Mouse (Mus musculus): ENCODE results near the gene Rundc3a.
A peak's percentile ranks its signal among the peaks of the same experiment; 100 is the strongest.

Gene Rundc3a

GRCm38 (mm10) chr11:102435754-102436470 is 42.7 kb downstream of the Rundc3a start:
- peak; percentile 47 to 73 for DNase-seq

DNA sequence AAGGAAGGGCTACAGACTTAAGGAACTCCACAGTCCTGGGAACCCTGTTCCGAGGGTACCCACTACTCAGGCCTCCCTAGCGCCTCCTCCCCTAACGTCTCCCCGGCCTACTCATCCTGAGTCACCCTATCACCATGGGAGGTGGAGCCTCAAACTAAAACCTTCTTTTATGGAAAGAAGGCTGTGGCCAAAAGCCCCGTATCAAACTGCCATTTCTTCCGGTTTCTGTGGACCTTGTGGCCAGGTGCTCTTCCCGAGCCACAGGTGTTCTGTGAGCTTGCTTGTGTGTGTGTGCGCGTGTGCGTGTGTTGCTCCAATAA is 43.2 kb downstream of the Rundc3a start:
- no peak for DNase-seq

- peak; percentile 67 to 76 for DNase-seq
Observed at GRCm38 (mm10) chr11:102437120-102438061, 44.2 kb downstream of the Rundc3a start.

DNA sequence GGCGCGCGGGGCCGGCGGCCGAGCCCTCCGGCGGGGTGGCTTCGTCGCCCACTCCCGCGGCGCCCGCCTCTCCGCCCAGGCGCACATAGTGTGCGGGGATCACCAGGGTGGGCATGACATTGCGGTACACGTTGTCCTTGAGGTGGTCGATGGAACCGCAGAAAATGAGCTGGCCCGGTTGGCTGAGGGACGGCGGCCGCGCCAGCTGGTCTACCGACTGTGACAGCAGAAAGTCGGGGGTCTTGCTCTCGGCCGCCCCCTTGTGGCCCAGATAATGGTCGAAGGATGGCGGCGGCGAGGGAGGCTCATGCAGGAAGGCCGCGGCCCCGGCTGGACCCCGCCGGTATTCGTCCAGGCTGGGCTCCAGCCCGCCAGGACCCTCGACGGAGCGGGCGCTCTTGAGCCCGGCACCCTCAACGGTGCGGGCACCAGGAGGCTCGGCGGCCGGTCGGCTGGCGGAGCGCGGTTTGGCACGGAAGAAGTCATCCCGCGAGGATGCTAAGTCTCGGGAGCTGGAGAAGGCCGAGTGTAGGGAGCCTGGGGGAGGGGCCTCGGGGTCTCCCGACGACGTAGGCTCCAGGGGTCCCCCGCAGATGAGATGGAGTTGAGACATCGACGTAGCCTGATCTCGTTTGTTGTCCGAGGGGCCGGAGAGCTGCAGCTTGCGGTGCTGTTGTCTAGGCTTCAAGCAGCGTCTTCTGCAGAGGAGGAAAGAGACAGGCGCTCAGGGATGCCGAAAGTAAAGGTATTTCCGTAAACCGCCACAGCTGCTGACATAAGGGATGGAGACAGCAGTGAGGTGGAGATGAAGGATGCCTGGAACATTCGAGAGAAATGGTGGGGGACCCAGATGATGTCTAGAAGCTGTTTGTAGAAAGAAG is 45.2 kb downstream of the Rundc3a start:
- peak; percentile 89 to 92 for DNase-seq

- peak; percentile 77 to 81 for DNase-seq
Observed at GRCm38 (mm10) chr11:102439093-102440082, 46.2 kb downstream of the Rundc3a start.

DNA sequence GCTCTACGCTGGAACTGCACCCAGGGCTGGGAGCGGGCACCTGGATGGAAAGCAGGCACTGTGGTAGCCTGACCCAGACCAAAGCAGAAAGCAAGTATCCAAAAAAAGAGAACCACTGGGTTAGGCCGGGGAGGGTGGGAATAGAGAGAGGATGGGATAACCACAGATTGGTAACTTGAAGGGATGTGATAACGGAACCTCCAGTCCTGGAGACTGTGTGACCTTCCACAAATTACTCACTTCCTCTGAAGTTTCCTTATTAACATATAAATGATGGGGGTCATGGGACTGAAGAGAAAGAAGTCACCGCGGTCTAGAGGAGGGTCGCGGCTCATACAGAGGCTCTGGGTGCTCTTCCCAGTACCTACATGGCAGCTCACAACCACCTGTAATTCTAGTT is 47.1 kb downstream of the Rundc3a start:
- no peak for DNase-seq

- no peak for DNase-seq
Observed at GRCm38 (mm10) chr11:102441434-102441833, 48.2 kb downstream of the Rundc3a start.

DNA sequence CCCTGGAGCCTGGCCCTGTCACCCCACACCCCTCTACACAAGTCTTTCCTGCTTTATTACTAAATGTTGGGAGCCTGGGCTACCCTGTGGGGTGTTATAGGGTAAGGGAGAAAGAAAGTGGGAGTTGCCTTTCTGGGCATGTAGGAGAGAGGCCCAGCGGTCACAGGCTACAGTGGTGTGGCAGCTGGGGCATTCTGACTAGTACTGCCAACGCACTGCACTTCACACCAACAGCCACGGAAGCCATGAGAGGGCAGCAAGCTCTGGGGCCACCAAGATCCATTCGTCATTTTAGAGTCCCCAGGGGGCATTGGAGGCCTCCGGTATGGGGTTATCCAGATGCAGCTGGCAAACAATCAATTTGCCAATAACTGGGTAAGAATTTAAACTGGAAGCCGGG is 48.9 kb downstream of the Rundc3a start:
- no peak for DNase-seq

DNA sequence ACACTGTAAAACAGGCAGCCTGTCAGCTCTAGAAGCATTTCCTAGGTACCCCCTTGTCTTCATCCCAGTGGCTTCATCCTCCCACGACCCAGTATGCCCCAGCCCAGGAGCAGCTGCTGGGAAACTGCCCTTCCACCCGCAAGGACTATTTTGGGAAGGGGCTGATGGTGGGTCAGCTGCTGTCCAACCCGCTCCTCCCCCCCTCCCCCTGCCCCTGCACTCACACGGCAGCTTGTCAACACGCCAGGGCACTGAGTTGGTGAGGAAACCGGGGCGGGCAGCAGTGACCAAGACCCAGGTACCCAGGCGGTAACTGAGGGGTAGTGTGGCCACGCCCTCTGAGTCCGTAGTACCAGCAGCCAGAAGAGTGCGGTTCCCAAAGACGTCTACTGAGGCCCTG is 50.5 kb downstream of the Rundc3a start:
- DNase-seq, result peak in 1 of 2 experiments; percentile 47

GRCm38 (mm10) chr11:102444321-102444720 is 51.1 kb downstream of the Rundc3a start:
- DNase-seq, result no peak

DNA sequence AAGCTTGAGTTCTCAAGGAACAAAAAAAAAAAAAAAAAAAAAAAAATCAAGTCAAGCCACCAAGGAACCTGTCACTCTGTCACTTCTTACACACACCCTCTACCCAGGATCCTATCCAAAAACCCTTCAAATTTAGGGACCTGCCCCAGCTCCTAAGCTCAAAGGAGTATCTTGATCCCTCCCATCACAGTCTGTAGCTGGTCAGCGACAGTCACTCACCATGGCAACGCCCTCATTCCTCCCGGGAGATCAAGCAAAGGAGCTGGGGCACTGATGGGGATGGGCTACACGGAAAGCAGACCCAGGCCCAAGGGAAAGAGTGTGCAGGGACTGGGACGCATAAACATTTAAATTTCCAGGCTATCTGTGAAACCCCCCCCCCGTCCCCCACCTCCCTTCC is 51.6 kb downstream of the Rundc3a start:
- DNase-seq, result no peak

DNA sequence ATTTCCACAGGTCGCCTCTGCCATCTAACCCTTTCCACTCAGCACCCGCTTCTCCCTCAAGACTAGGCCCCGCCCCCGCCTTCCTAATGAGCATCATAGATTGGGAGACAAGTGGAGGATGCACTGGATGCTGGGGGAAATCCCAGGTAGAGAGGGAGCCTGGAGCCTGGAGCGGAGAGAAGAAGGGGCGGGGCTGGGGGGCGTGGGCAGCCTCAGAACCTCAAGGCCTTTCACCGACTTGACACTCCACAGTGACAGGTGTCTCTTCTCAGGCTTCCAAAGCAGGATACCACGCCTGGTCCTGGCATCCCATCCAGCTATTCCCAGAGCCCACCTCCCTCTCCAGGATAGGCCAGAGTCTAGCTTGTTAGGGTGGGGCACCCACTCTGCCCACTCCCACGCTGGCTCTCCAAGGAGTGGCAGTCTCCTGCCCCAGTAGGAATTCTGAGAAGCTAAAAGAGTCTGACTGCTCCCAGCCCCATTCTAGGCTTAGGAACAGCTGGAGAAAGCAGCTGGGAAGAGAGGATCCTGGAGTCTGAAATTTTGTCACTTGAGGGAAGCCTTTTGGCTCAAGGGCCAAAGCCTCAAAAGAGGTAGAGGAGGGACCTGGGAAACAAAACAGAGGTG is 52.2 kb downstream of the Rundc3a start:
- peak in 1 of 2 experiments; percentile 65 for DNase-seq

DNA sequence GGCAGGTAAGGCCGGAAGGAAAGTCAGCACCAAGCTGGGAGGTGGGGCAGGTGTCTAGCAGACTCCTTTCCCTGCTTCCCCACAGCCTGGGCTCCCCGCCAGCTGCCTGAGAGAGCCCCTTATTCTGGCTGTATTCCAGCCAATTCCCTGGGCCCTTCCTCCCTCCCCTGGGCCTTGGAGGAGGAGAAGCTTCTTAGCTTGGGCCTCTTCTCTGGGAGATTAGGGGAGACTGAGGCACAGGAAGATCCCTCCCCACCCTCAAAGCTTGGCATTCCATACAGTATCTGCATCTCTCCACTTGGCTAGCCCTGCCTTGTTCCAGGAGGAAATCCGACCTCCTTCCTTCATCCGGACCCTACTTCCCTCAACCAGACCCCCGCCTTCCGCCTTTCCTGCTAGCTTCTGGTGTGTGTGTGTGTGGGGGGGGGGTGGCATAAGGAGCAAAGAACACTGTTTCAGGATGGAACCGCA is 52.7 kb downstream of the Rundc3a start:
- DNase-seq, result peak; percentile 49 to 75

- peak; percentile 77 to 83 for DNase-seq
Observed at GRCm38 (mm10) chr11:102446581-102447461, 53.6 kb downstream of the Rundc3a start.

- peak; percentile 92 to 94 for DNase-seq
Observed at GRCm38 (mm10) chr11:102447497-102447896, 54.3 kb downstream of the Rundc3a start, which contains the start of gene Fam171a2. Gene Fam171a2 (minus strand): TSS chr11:102447682.

GRCm38 (mm10) chr11:102448327-102448726 is 55.1 kb downstream of the Rundc3a start:
- peak; percentile 29 to 37 for DNase-seq

- peak; percentile 57 to 62 for DNase-seq
Observed at GRCm38 (mm10) chr11:102449043-102450008, 56.1 kb downstream of the Rundc3a start.

Measured in cerebellum, postnatal 25 days (tissue).